Mouse (Mus musculus) limb, embryonic 15.5 days (tissue): ENCODE data around the gene Gm5134. TPM values are rescaled to one million over a fixed set of nuclear protein-coding genes. Genes with fewer than 3 reads are reported as not detected.

ENCODE experiments used
- ATAC-seq: fragments of 200-750 bp; cut with Nextera tagmentation; 2 replicates; pipeline ENCODE4 v1.8.0; 2017; ENCODE audit warnings: low read depth, moderate TSS enrichment; ENCODE audit not compliant: insufficient number of reproducible peaks, low FRiP score, low TSS enrichment
- H3K27ac ChIP-seq: fragments of 300-500 bp; sonication (generic); 2 replicates; pipeline ENCODE4 v1.5.1; 2015; ENCODE audit warnings: moderate library complexity, mild to moderate bottlenecking, inconsistent platforms
- H3K27me3 ChIP-seq: fragments of 300-500 bp; sonication (generic); 2 replicates; pipeline ENCODE4 v1.6.1; 2015; ENCODE audit warnings: inconsistent platforms
- H3K36me3 ChIP-seq: fragments of 300-500 bp; sonication (generic); 2 replicates; pipeline ENCODE4 v1.6.1; 2015; ENCODE audit warnings: inconsistent platforms
- H3K4me1 ChIP-seq: fragments of 300-500 bp; sonication (generic); 2 replicates; pipeline ENCODE4 v1.6.1; 2015; ENCODE audit warnings: inconsistent platforms
- H3K4me2 ChIP-seq: fragments of 300-500 bp; sonication (generic); 2 replicates; pipeline ENCODE4 v1.6.1; 2015; ENCODE audit warnings: mild to moderate bottlenecking, inconsistent platforms
- H3K4me3 ChIP-seq: fragments of 300-500 bp; sonication (generic); 2 replicates; pipeline ENCODE4 v1.5.1; 2015; ENCODE audit warnings: mild to moderate bottlenecking, inconsistent platforms
- H3K9ac ChIP-seq: fragments of 300-500 bp; sonication (generic); 2 replicates; pipeline ENCODE4 v1.6.1; 2015; ENCODE audit warnings: inconsistent platforms
- H3K9me3 ChIP-seq: fragments of 300-500 bp; sonication (generic); 2 replicates; pipeline ENCODE4 v1.6.1; 2016; ENCODE audit warnings: inconsistent platforms
- WGBS: fragments of 180-500 bp; shearing (Covaris S2); methylation state at CpG from one replicate; pipeline ENCODE4 v1.1.7; 2015; 5-methylcytosine and 5-hydroxymethylcytosine counted together
- polyA plus RNA-seq: library from polyadenylated mRNA; unstranded; fragments of >200 nt; fragmentation: Nextera tagmentation; extraction: Ambion mirVana; gene quantifications from 2 replicates; pipeline ENCODE4 v1.2.1, GENCODE M21; 2015

Gm5134 gene
- polyA plus RNA-seq, 1 experiment from 2014 or later: not detected

DNA sequence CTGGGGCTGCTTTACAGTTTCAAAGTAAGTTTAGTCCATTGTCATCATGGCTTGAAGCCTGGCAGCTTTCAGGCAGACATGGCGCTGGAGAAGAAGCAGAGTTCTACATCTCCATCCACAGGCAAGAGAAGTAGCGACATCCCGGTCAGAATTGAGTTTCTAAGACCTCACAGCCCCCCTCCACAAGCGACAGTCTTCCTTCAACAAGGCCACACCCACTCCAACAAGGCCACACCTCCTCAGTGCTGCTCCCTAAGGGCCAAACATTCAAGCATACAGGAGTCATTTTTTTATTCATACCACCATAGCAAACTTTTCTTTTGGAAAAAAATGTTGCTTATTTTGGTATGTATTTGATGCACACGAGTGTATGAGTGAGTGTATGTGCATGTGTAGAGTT is 76.2 kb downstream of the Gm5134 start:
- H3K27me3 ChIP-seq: no peaks in the 10 kb centered on the region
- peaks cover 3% of the 10 kb centered on the region for H3K36me3 ChIP-seq
- no peaks in the 10 kb centered on the region for H3K9me3 ChIP-seq
- H3K4me2 ChIP-seq: no peak overlapping the region
- no peak overlapping the region for H3K9ac ChIP-seq
- ATAC-seq: no peak
- H3K4me3 ChIP-seq: no peak overlapping the region
- H3K27ac ChIP-seq: no peak overlapping the region
- WGBS: 65% methylated on average over 5 of the region's 5 CpGs
- H3K4me1 ChIP-seq: peaks cover 5% of the 10 kb centered on the region; the same call in 1 of the 2 replicates

DNA sequence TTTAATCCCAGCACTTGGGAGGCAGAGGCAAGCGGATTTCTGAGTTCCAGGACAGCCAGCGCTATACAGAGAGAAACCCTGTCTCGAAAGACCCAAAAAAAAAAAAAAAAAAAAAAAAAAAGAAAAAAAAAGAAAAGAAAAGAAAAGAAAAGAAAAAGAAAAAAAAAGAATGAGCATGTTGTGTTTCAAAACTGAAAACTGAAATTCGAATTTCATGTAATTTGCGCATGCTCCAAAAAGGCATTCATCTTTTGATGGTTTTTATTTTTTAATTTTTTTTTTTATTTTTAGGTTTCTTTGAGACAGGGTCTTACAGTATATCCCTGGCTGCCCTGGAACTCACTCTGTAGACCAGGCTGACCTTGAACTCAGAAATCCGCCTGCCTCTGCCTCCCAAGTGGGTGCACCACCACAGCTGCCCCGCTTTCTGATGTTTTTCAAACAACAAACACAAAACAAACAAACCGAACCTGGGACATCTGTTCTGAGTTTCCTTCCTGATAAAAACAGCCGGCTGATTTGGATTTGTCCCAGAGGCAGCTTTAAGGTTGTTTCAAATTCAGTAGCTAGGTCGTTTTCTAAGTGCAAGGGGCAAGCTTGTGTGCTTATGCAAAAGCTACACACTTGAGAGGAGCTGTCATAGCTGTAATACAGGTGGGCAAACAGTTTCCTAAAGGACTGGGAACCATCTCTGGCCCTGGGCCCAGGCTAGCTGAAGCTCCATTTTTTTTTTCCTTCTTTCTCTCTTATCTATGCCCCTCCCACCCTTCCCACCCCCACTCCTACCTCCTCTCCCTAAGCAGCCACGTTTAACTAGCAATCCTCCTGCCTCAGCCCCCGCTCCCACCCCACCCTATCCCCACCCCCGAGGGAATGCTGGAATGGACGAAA is 77.4 kb downstream of the Gm5134 start:
- H3K27me3 ChIP-seq: no peaks in the 10 kb centered on the region
- H3K4me1 ChIP-seq: peaks cover 5% of the 10 kb centered on the region; the same call in 1 of the 2 replicates
- peak overlapping the region; percentile 90 for H3K9ac ChIP-seq
- 51% methylated on average over 14 of the region's 14 CpGs for WGBS
- peak overlapping the region; percentile 93 for H3K4me3 ChIP-seq
- peak overlapping the region; percentile 64 for H3K4me2 ChIP-seq
- ATAC-seq: no peak
- H3K36me3 ChIP-seq: peaks cover 4% of the 10 kb centered on the region
- H3K27ac ChIP-seq: 0 out of 2 replicates have a peak overlapping the region, but pooled peaks have one; percentile 30
- no peaks in the 10 kb centered on the region for H3K9me3 ChIP-seq

DNA sequence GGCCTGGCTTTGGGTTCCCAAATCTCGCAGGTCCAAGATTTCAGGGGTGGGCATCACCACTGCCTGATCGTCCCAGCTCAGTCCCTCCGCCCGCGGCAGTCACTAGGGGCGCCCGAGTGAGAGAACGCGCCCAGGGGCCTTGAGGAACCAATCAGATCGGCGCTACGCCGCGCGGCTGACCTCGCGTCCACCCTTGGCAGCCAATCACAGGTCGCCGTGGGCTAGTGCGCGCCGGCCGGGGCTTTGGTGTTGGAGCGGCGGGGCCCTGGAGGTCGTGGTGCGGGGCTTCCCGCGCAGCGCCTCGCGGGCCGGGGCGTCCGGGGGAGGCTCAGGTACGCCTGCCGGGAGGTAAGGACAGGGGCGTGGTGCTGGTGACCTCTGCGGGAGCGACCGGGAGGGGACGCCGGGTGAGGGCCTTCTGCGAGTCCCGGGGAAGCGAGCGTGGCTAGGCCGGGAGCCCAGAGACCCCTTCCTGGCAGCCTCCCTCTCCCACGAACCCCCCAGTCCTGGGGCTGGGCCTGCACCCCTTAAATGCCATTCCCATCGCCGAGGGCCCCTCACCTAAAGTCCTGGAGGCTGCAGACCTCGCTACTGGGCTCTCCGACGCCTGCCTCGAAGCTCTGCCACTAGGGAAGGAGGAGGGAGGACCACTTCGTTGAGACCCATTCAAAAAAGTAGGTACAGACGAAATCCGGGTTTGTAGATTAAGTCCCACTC is 78.2 kb downstream of the Gm5134 start, which contains the start of gene Zfp280b:
Gene Zfp280b (plus strand): TSS at position 249 of the 717 bp plus-strand sequence.
- Histone ChIP-seq H3K27ac (peak within 1 kb of the TSS; percentile 73), H3K27me3 (no peaks in the 10 kb centered on the region), H3K9me3 (no peaks in the 10 kb centered on the region), H3K4me2 (peak within 1 kb of the TSS; percentile 64), H3K36me3 (peaks cover 12% of the 10 kb centered on the region), H3K4me3 (peak within 1 kb of the TSS; percentile 93), H3K9ac (peak within 1 kb of the TSS; percentile 90), H3K4me1 (peaks cover 5% of the 10 kb centered on the region; the same call in 1 of the 2 replicates)
- under 1% methylated on average over 57 of the region's 58 CpGs for WGBS
- peak; percentile 94 for ATAC-seq

DNA sequence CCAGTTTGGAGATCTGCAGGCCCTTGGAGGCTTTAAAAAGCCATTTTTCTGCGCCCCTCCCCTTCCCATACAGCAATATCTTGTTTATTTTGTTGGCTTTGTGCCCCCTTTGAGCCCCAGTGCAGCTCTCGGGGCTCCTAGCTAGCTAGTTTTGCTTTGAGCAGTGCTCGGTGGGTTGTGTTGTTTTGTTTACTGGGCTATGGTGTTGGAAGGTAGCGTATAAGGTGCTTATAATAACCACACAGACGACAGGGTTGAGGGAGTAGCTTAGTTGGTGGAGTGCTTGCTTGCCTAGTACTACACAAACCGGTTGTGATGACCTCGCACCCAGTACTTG is 78.8 kb downstream of the Gm5134 start:
- Histone ChIP-seq H3K4me1 (peaks cover 5% of the 10 kb centered on the region; the same call in 1 of the 2 replicates), H3K4me3 (peak overlapping the region; percentile 93), H3K9ac (peak overlapping the region; percentile 90), H3K9me3 (no peaks in the 10 kb centered on the region), H3K27ac (peak overlapping the region; percentile 73), H3K36me3 (peaks cover 17% of the 10 kb centered on the region), H3K27me3 (no peaks in the 10 kb centered on the region), H3K4me2 (peak overlapping the region; percentile 64)
- WGBS: 15% methylated on average over 7 of the region's 7 CpGs
- no peak for ATAC-seq

DNA sequence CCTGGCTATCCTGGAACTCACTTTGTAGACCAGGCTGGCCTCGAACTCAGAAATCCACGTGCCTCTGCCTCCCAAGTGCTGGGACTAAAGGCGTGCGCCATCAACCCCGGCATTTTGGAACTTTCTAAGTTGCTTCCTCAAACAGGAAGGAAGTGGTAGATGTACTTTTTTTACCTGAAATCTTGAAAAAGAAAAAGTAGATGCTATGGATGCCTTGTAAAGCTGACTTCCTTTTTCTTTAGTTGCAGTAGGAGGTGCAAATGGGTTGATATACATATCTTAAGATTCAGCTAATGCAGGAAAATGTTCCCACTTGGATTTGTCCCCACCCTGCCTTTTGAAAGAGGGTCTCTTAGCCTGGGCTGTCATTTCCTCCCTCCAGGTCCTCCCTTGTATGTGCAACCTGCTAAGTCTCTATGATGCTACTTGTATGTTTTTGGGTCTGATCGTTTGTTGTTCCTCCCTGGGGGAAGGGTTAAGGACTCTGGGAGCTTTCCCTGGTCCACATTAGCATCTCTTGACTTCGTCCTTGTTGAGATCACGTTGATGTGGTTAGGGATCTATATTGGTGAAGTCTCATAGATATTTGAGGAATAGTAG is 79.8 kb downstream of the Gm5134 start:
- H3K27ac ChIP-seq: no peak overlapping the region
- 88% methylated on average over 8 of the region's 8 CpGs for WGBS
- H3K9me3 ChIP-seq: no peaks in the 10 kb centered on the region
- no peak overlapping the region for H3K4me3 ChIP-seq
- no peak for ATAC-seq
- H3K36me3 ChIP-seq: peaks cover 27% of the 10 kb centered on the region
- H3K27me3 ChIP-seq: no peaks in the 10 kb centered on the region
- no peak overlapping the region for H3K4me2 ChIP-seq
- peaks cover 5% of the 10 kb centered on the region; the same call in 1 of the 2 replicates for H3K4me1 ChIP-seq
- H3K9ac ChIP-seq: no peak overlapping the region

DNA sequence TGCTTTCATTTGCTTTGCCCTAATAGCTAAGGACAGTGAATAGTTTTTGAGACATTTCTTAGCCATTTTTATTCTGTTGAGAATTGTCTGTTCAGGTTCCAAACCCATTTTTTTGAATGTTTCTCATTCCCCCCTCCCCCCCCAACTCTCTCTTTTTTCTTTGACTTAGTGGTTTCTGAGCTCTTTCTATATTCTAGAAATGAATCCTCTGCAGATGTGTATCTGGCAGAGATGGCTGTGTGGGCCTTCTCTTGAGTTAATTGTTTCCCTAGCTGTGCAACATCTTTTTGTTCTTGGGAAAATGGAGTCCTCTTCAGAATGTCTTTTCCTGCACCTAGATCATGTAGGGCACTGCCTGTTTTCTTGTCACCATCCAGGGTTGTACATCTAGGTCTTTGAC is 81.0 kb downstream of the Gm5134 start:
- no peak for ATAC-seq
- Histone ChIP-seq H3K9me3 (no peaks in the 10 kb centered on the region), H3K4me1 (peaks cover 5% of the 10 kb centered on the region; the same call in 1 of the 2 replicates), H3K9ac (no peak overlapping the region), H3K4me3 (no peak overlapping the region), H3K36me3 (peaks cover 39% of the 10 kb centered on the region), H3K27ac (no peak overlapping the region), H3K4me2 (no peak overlapping the region), H3K27me3 (no peaks in the 10 kb centered on the region)

DNA sequence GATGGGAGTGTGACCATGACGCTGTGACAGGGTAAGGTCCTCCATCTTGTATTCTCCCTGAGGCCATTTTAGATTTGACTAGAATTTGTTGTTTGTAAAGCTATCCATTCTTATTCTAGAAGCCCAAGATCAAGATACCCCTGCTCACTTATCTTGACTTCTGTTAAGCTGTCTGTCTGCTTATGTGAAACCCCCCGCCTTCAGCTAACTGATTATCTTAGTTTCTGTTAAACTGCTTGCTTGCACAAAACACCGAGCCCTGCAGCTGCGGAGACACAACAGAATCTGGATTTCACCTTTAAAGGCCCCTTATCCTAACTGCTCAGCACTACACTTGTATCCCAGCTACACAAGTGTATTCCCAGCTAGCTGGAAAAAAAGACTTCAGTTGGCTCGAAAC is 82.6 kb downstream of the Gm5134 start:
- WGBS: 94% methylated on average over 5 of the region's 5 CpGs
- Histone ChIP-seq H3K4me1 (peaks cover 5% of the 10 kb centered on the region; the same call in 1 of the 2 replicates), H3K4me3 (no peak overlapping the region), H3K9me3 (no peaks in the 10 kb centered on the region), H3K27ac (no peak overlapping the region), H3K27me3 (no peaks in the 10 kb centered on the region), H3K36me3 (peaks cover 51% of the 10 kb centered on the region), H3K9ac (no peak overlapping the region), H3K4me2 (no peak overlapping the region)
- no peak for ATAC-seq

DNA sequence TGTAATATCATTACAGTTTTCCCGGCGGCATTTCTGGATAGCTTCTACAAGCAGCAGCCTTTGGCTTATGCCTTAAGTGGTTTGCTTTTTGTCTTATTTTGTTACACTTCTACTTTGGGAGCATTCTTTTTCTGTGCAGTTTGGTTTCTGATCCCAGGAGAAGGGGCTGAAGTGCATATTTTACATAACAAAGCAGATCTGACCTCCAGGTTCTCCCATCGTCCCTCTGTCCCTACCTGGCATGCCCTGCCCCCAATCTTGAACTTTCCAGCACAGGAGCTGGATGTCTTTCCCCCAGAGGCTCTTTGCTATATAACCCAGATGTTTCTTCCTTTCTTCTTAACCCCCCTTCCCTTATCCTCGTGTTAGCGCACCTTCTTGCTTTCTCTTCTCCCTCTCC is 91.0 kb downstream of the Gm5134 start:
- H3K27me3 ChIP-seq: no peaks in the 10 kb centered on the region
- no peak overlapping the region for H3K27ac ChIP-seq
- no peak overlapping the region for H3K4me3 ChIP-seq
- no peaks in the 10 kb centered on the region for H3K9me3 ChIP-seq
- whole genome bisulfite sequencing: 34% methylated on average over 5 of the region's 5 CpGs
- ATAC-seq: no peak
- no peaks in the 10 kb centered on the region for H3K4me1 ChIP-seq
- no peak overlapping the region for H3K9ac ChIP-seq
- H3K4me2 ChIP-seq: no peak overlapping the region
- peaks cover 22% of the 10 kb centered on the region for H3K36me3 ChIP-seq

DNA sequence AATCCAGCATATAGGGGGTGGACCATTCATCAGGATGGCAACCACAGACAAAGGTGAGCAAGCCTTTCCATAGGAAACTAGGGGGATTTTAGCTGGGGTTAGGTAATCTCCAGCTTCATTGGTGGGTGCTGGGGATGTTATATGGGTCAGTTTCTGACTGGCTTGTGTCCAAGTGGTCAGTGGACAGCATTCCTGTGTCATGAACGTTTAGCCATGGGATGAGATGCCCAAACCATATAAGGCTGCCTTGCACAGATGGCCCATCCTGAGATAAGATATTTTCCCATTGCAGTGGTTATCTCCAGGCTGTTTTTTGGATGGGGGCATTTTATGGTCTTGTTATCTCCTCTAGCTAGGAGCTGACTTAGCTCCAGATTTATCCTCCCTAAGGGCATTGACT is 92.4 kb downstream of the Gm5134 start:
- H3K27me3 ChIP-seq: no peaks in the 10 kb centered on the region
- H3K4me1 ChIP-seq: no peaks in the 10 kb centered on the region
- no peak overlapping the region for H3K4me2 ChIP-seq
- no peak for ATAC-seq
- no peaks in the 10 kb centered on the region for H3K9me3 ChIP-seq
- peaks cover 11% of the 10 kb centered on the region for H3K36me3 ChIP-seq
- 30% methylated on average over 1 of the region's 1 CpGs for WGBS
- no peak overlapping the region for H3K4me3 ChIP-seq
- H3K9ac ChIP-seq: no peak overlapping the region
- no peak overlapping the region for H3K27ac ChIP-seq

DNA sequence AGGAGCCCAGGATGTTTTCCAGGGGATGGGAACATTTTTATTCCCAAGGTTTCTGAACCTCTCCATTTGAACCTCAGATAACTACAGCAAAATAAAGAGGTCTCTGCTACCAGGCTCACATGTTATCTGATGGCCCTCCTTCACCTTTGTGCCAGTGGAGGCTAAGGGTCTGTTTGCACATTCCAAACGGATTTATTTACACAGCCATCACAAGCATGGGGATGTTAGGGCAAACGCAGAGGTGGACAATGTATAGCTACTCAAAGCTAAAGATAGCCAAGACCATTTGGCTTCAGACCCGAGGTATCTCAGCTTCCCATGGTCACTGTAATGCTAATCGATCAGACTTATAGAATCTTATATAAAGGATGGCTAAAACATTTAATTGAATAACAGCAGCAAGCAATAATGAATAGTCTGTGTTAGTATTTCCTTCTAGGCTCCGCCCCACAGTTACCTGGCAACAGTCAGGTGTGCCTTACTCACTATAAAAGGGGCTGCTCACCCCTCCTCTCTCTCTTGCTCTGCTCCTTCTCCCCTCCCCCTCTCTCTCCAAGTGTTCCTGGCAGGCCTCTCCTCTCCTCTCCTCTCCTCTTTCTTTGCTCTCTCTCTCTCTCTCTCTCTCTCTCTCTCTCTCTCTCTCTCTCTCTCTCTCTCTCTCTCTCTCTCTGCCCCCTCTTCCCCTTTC is 93.0 kb downstream of the Gm5134 start:
- 42% methylated on average over 5 of the region's 5 CpGs for WGBS
- no peak for ATAC-seq
- no peaks in the 10 kb centered on the region for H3K9me3 ChIP-seq
- H3K4me2 ChIP-seq: no peak overlapping the region
- H3K27me3 ChIP-seq: no peaks in the 10 kb centered on the region
- H3K4me3 ChIP-seq: no peak overlapping the region
- H3K36me3 ChIP-seq: peaks cover 11% of the 10 kb centered on the region
- no peak overlapping the region for H3K27ac ChIP-seq
- H3K9ac ChIP-seq: no peak overlapping the region
- H3K4me1 ChIP-seq: no peaks in the 10 kb centered on the region

DNA sequence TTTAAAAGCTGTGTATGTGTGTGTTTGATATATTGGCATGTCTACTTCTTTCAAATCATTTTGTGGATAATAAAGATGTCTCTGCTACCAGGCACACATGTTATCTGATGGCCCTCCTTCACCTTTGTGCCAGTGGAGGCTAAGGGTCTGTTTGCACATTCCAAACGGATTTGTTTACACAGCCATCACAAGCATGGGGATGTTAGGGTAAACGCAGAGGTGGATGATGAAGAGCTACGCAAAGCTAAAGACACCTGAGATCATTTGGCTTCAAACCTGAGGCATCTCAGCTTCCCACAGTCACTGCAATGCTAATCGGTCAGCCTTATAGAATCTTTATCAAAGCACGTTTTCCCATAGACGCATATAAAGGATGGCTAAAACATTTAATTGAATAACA is 94.7 kb downstream of the Gm5134 start:
- WGBS: 40% methylated on average over 6 of the region's 6 CpGs
- Histone ChIP-seq H3K4me2 (no peak overlapping the region), H3K36me3 (peaks cover 1% of the 10 kb centered on the region; the same call in 1 of the 2 replicates), H3K4me1 (no peaks in the 10 kb centered on the region), H3K9me3 (no peaks in the 10 kb centered on the region), H3K9ac (no peak overlapping the region), H3K27me3 (no peaks in the 10 kb centered on the region), H3K27ac (no peak overlapping the region), H3K4me3 (no peak overlapping the region)
- no peak for ATAC-seq
